Mouse (Mus musculus): ENCODE results near the gene Morc2b.
A peak's percentile ranks its signal among the peaks of the same experiment; 100 is the strongest.
"Not testable (repeated sequence)": the region's sequence is repeated elsewhere in the genome, so short reads cannot be mapped to it uniquely, and the experiment has no call there.

Gene Morc2b

DNA sequence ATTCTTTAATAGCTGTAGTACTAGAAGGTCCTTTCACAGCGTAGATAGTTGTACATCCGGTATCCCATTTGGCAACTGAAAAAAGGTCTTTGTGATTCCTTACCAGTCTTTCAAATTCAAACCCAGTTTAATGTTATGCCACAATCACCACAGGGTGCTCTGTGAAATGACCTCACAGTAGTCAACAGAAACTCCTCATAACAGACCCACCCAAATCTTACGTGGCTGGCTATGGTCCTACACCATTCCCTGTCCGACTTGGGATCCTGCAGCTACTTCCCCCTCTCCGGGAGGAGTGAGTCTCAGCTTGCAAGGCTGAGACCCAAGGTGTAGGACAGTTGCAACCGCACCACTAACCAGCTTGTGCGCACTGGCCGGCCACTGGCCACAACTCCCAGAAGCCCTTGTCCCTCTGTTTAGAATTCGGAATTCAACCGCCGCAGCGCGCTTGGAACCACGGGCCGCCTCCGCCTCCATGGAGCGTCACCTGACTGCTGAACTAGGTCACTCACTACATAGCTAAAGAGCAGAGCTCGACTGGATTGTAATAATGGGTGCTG, at the start of gene Morc2b:
Gene Morc2b, minus strand, starts transcription at position 423 of the 560 bp plus-strand sequence.
- DNase-seq, result no peak

DNA sequence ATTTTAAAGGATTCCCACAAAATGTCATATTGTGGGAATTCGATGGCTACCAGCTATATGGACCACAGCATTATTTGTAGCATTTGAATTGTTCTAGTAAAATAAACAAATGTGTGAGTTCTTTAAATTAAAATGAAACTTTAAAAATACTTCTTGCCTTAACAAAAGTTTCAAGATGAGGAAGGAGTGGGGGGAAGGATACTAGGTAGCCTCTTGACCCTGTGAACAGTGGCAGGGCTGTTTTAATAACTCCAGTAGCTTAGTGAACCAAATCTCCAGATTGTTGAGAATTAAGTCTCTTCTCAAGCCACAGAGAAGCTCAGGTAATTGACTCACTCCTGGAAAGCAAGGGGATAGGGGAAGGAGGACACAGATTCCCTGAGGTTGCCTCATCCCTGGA, 28.7 kb upstream of the Morc2b start, which contains the start of gene Olfr55:
Gene Olfr55, plus strand, starts transcription at position 301 of the 400 bp plus-strand sequence.
- not testable (repeated sequence) for DNase-seq

DNA sequence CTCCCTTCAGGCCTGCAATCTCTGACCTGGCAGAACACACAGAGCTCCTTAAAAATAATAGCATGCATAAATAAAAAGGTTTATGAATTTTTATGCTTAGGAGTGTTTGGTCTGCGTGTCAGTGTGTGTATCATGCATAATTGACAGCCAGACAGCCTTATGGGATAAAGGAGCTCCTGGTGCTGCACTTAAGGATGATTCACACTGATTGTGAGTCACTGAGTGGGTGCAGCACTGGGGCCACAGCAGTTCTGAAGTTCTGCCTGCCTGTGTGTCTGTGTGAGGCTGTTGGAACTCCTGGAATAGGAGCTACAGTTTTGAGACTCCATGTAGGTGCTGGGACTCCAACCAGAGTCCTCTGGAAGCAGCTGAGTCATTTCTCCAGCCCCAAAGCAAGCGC, 13.2 kb downstream of the Morc2b start:
- DNase-seq, result no peak

DNA sequence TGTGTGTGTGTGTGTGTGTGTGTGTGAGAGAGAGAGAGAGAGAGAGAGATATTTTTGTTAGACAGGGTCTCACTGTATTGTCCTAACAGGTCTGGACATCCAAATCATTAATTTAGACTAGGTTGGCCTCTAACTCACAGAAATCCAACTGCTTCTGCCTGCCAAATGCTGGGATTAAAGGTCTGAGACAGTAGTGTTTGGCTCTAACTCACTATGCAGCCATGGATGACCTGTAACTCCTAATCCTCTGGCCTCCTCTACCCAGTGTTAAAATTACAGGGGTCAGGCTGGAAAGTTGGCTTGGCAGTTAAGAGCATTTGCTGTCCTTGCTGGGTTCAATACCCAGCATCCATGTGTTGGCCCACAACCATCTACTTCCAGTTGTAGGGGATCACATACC, 14.9 kb downstream of the Morc2b start:
- no peak for DNase-seq

GRCm38 (mm10) chr17:33097396-33097795, 42.1 kb downstream of the Morc2b start:
- DNase-seq, result no peak

DNA sequence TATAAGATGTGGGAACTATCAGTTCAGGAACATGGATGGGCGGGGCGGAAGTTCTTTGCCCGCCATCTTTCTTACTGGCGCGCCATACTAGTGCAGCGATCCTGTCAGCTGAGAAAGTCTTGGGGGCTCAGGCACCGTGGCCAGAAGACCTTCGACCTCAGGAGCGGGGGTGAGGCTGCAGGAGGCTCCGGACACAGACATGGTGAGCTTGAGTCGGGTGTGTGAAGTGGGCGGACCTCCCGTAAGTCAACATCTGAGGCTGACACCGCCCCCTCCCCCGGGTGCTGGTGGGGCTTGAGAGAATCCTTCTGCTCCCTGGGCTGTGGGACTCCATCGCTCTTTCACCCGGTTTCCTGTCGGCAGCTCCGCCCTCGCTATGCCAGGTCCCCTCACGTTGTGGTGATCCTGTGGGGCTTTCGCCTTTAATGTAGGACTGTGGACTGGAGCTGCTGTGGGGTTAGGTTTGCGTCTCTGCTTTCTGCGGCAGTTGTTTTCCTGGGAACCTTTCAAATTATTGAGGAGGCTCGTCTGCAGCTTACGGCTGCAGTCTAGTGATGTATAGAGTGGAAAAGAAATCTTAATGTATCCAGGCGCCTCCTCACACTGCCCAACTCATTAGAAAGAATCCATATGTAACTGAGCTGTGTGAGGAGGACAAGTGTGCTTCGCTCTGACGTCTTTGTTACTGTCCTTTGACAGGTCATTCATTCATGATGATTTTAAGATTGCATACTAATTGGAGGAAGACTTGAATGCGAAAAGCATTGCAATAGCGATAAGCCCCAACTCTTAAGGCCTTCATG, 46.9 kb downstream of the Morc2b start:
- peak; percentile 75 for DNase-seq

GRCm38 (mm10) chr17:33091630-33092029, 47.9 kb downstream of the Morc2b start:
- no peak for DNase-seq

DNA sequence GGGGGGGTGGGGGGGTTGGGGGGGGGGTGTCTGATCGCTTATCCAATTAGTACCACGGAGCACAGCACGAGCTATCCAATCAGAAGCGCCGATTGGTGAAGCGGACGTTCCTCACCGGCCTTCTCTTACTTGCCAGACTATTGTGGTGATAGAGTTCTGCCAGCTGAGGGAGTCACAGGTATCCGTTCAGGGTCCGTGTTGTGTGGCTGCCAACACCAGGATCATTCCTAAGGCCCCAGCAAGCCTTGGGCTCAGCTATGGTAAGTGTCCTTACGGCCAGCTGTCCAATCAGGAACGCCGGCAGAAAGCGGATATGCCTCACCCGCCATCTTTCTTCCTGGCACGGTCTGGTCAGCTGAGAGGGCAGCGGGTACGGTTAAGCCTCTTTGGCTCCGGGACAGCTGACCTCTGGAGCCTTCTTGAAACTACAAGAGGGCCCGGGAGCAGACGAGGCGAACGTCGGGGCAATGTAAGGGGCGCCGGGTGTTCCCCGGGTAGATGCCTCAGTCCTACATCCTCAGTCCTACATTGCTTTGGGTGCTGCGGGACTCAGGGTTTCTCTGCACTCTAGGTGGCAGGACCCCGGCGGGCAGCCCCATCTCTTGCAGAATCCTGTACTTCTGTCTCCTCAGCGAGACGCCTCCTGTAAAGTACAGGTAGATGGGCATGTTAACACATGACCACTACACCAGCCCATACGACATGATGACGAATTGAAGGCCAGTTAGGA, 50.1 kb downstream of the Morc2b start, which contains the start of gene Zfp563:
Gene Zfp563, plus strand, starts transcription at position 91 of the 730 bp plus-strand sequence.
- peak; percentile 86 for DNase-seq

DNA sequence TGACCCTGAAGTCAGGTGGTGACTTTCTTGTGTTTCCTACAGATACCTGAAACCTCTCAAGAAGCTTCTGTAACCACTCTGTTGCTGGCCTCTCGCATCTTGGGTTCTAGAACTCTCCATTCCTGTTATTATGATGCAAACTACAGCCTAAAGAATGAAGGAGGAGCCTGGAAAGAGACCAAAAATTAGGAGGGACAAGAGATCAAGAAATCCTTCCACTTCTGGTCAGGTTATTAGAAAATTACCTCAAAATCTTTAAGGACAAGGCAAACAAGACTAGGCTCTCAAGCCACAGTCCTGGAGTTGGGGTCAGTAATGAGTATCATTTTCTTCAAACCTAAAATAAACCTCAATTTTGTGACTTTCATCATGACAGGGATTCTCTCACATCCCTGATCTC, 71.5 kb downstream of the Morc2b start, which contains the start of gene 4921501E09Rik:
Gene 4921501E09Rik, minus strand, starts transcription at position 101 of the 400 bp plus-strand sequence.
- no peak for DNase-seq

Data from right cerebral cortex, postnatal 4 days (tissue).